Mouse (Mus musculus) midbrain, postnatal 0 days (tissue): ENCODE data around the gene Slc35a2. TPM values are rescaled to one million over a fixed set of nuclear protein-coding genes. Genes with fewer than 3 reads are reported as not detected.

Experiments used
- ATAC-seq: fragments of 200-750 bp; cut with Nextera tagmentation; 2 replicates; pipeline ENCODE4 v1.8.0; 2017; ENCODE audit warnings: moderate number of reproducible peaks, mild to moderate bottlenecking, moderate TSS enrichment, moderate library complexity; ENCODE audit not compliant: low FRiP score
- DNase-seq: peaks from one replicate; pipeline ENCODE4 v3.0.0-alpha.2; 2015; ENCODE audit warnings: low spot score
- H3K27ac ChIP-seq: fragments of 300-500 bp; sonication (generic); 2 replicates; pipeline ENCODE4 v1.5.1; 2014; ENCODE audit warnings: low read depth, mild to moderate bottlenecking, low read length, mixed read lengths
- H3K27me3 ChIP-seq: fragments of 300-500 bp; sonication (generic); 2 replicates; pipeline ENCODE4 v1.6.1; 2014; ENCODE audit warnings: low read length, control low read depth, mixed read lengths; ENCODE audit not compliant: insufficient read depth
- H3K36me3 ChIP-seq: fragments of 300-500 bp; sonication (generic); 2 replicates; pipeline ENCODE4 v1.6.1; 2014; ENCODE audit warnings: low read length, control low read depth, mixed read lengths; ENCODE audit not compliant: insufficient read depth
- H3K4me1 ChIP-seq: fragments of 300-500 bp; sonication (generic); 2 replicates; pipeline ENCODE4 v1.6.1; 2014; ENCODE audit warnings: mild to moderate bottlenecking, control low read depth, antibody characterized with exemption, low read length, mixed read lengths; ENCODE audit not compliant: insufficient read depth
- H3K4me2 ChIP-seq: fragments of 300-500 bp; sonication (generic); 2 replicates; pipeline ENCODE4 v1.6.1; 2014; ENCODE audit warnings: low read depth, mild to moderate bottlenecking, low read length, mixed read lengths; ENCODE audit not compliant: poor library complexity, severe bottlenecking
- H3K4me3 ChIP-seq: fragments of 300-500 bp; sonication (generic); 2 replicates; pipeline ENCODE4 v1.5.1; 2014; ENCODE audit warnings: low read depth, mild to moderate bottlenecking, low read length, moderate library complexity
- H3K9ac ChIP-seq: fragments of 300-500 bp; sonication (generic); replicated peaks from 2 replicates; pipeline ENCODE4 v1.6.1; 2014; ENCODE audit warnings: mild to moderate bottlenecking, low read length, moderate library complexity, mixed read lengths; ENCODE audit not compliant: poor library complexity, severe bottlenecking
- H3K9me3 ChIP-seq: fragments of 300-500 bp; sonication (generic); 2 replicates; pipeline ENCODE4 v1.6.1; 2016; ENCODE audit warnings: low read length, control low read depth
- CTCF ChIP-seq: IDR thresholded peaks from 2 replicates; pipeline ENCODE4 v1.5.1; 2016; ENCODE audit warnings: antibody characterized with exemption, mild to moderate bottlenecking
- WGBS: fragments of 180-500 bp; shearing (Covaris S2); extraction: QIAGEN DNeasy Blood & Tissue Kit; methylation state at CpG from one replicate; pipeline ENCODE4 v1.1.7; 2014; 5-methylcytosine and 5-hydroxymethylcytosine counted together
- polyA plus RNA-seq: library from polyadenylated mRNA; unstranded; fragments of >200 nt; fragmentation: Nextera tagmentation; extraction: Ambion mirVana; gene quantifications from 2 replicates; pipeline ENCODE4 v1.2.1, GENCODE M21; 2015
- total RNA-seq: library from RNA; depleted of rRNA; stranded (reverse); fragments of >200 nt; gene quantifications from 2 replicates; pipeline ENCODE4 v1.2.3, GENCODE M21; 2014; rRNA removed

Gene Slc35a2
- total and polyA plus RNA-seq, 2 experiments from 2014 or later = 42.9 to 67.0 TPM

DNA sequence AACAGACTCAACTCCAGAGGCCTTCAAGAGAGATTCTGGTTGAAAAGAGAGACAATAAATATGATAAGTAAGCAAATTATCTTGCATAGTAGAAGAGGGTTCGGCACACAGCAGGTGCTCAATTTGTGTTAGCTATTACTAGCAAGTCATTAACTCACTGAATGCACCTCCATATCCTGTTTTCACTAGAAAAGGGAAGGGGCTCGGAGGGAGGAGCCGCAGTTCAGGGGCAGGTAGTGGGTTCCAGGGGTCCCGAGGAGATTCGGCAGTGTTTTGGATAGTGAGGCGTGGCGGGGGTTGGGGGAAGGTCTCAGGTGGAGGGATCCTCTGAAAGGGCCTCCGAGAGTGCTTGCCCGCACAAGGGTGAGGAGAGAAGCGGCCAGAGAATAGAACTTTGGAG lies 43.3 kb downstream of the Slc35a2 start:
- DNase-seq (no peak), ATAC-seq (no peak)
- no peak overlapping the region for H3K27ac ChIP-seq
- H3K36me3 ChIP-seq = peaks cover 7% of the 10 kb centered on the region
- 36% methylated on average over 10 of the region's 10 CpGs for WGBS
- no peaks in the 10 kb centered on the region; the same call in 1 of the 2 replicates for H3K9me3 ChIP-seq
- H3K4me1 ChIP-seq = no peaks in the 10 kb centered on the region
- H3K9ac ChIP-seq = no peak overlapping the region
- H3K4me2 ChIP-seq = no peak overlapping the region
- no peak overlapping the region for H3K4me3 ChIP-seq
- TF ChIP-seq CTCF = no peak
- H3K27me3 ChIP-seq = no peaks in the 10 kb centered on the region

DNA sequence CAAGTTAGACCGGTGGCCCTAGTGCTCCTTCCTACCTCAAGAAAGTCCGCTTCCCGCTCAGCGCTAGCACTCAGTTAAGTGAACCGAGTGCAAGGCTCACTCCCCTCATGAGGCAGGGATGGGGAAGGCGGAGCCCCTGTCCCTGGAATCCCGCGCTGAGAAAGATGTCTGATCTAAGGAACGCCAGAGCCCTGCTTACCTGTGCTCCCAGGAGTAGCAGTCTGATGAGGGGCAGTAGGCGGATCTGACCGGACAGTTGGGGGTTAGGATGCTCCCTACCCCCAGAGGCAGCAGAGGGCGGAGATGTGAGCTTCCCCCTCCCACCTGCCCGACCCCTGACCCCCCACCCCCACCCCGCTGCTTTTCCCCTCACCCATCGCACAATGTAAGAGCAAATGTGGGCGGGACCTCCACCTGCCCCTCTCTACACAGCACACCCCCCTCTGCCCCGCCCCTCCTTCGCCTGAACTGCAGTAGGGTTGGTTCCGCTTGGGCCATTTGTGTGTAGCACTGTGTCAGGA lies 44.5 kb downstream of the Slc35a2 start, which contains the start of gene Eras:
Gene Eras (minus strand): TSS at position 338 of the 521 bp plus-strand sequence.
- H3K9ac ChIP-seq = no peak within 1 kb of the TSS
- TF ChIP-seq CTCF = no peak
- DNase-seq (no peak), ATAC-seq (no peak)
- no peak within 1 kb of the TSS for H3K4me2 ChIP-seq
- no peaks in the 10 kb centered on the region for H3K4me1 ChIP-seq
- H3K36me3 ChIP-seq = peaks cover 8% of the 10 kb centered on the region
- no peaks in the 10 kb centered on the region; the same call in 1 of the 2 replicates for H3K9me3 ChIP-seq
- H3K27ac ChIP-seq = no peak within 1 kb of the TSS
- H3K4me3 ChIP-seq = no peak within 1 kb of the TSS
- no peaks in the 10 kb centered on the region for H3K27me3 ChIP-seq
- 25% methylated on average over 16 of the region's 19 CpGs for WGBS

DNA sequence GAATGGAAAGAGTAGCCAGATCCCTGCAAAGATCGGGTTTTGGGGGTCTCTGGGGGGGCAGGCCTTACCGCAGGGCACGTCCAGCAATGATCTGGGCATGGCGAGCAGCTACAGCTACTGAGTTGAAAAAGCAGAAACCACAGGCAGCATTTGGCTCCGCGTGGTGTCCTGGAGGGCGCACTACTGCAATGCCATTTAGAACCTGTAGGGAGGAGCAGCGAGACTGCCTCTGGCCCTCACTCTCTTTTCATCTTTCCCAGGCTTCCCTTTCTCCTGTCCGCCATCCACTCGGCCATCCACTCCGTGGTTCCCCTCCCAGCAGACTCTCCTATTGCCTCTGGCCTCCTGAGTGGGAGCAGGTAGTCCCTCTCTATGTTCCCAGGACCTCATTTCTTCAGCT lies 53.0 kb downstream of the Slc35a2 start:
- no peak overlapping the region for H3K27ac ChIP-seq
- H3K4me3 ChIP-seq = no peak overlapping the region
- ATAC-seq (no peak), DNase-seq (no peak)
- H3K4me2 ChIP-seq = no peak overlapping the region
- TF ChIP-seq CTCF = peak; percentile 36
- no peaks in the 10 kb centered on the region for H3K4me1 ChIP-seq
- peaks cover 13% of the 10 kb centered on the region; the same call in 1 of the 2 replicates for H3K36me3 ChIP-seq
- H3K27me3 ChIP-seq = no peaks in the 10 kb centered on the region
- no peaks in the 10 kb centered on the region for H3K9me3 ChIP-seq
- no peak overlapping the region for H3K9ac ChIP-seq
- WGBS = 60% methylated on average over 7 of the region's 11 CpGs

DNA sequence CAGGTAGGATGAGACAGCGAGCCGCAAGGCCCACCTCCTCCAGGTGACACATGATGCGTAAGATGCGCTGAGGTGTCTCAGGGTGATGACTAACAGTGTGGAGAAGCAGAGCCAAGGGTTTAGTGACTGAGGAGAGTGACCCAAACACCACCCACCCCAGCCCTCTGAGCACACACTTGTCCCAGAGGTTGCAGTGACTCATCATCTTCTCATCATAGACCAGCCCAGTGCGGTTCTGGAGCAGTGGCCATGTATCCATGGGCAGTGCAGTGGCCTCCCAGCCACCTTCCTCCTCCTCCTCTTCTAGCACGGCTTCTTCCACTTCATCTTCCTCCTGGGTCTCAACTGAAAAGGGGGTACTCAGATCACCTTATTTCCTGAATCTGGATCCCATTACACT lies 53.8 kb downstream of the Slc35a2 start:
- Histone ChIP-seq H3K4me2 (no peak overlapping the region), H3K4me1 (no peaks in the 10 kb centered on the region), H3K9ac (no peak overlapping the region), H3K4me3 (no peak overlapping the region), H3K9me3 (no peaks in the 10 kb centered on the region), H3K36me3 (peaks cover 11% of the 10 kb centered on the region; the same call in 1 of the 2 replicates), H3K27ac (no peak overlapping the region), H3K27me3 (no peaks in the 10 kb centered on the region)
- DNase-seq (no peak), ATAC-seq (no peak)
- 97% methylated on average over 6 of the region's 6 CpGs for WGBS
- TF ChIP-seq CTCF = no peak

Other genes with a start within 250 kb of the Slc35a2 start
- 431 and 492 TPM in 2 replicates for gene Syp, start 245.6 kb upstream of the Slc35a2 start, total RNA-seq
- 329 and 360 TPM in 2 replicates for gene Syp, start 245.6 kb upstream of the Slc35a2 start, polyA plus RNA-seq
- 0.99 and 1.6 TPM in 2 replicates for gene Prickle3, start 226.8 kb upstream of the Slc35a2 start, total RNA-seq
- 1.1 and 1.3 TPM in 2 replicates for gene Prickle3, start 226.8 kb upstream of the Slc35a2 start, polyA plus RNA-seq
- 9.1 and 16.4 TPM in 2 replicates for gene Plp2, start 212.6 kb upstream of the Slc35a2 start, total RNA-seq
- gene Plp2, start 212.6 kb upstream of the Slc35a2 start, polyA plus RNA-seq = 18.9 and 20.0 TPM in 2 replicates
- gene Magix, start 202.8 kb upstream of the Slc35a2 start, total RNA-seq = not detected in 2 replicates
- gene Magix, start 202.8 kb upstream of the Slc35a2 start, polyA plus RNA-seq = 0.07 and 0.13 TPM in 2 replicates
- 11.9 and 25.1 TPM in 2 replicates for gene Gpkow, start 186.9 kb upstream of the Slc35a2 start, total RNA-seq
- 41.6 and 42.3 TPM in 2 replicates for gene Gpkow, start 186.9 kb upstream of the Slc35a2 start, polyA plus RNA-seq
- 34.6 and 42.0 TPM in 2 replicates for gene Wdr45, start 169.7 kb upstream of the Slc35a2 start, total RNA-seq
- gene Wdr45, start 169.7 kb upstream of the Slc35a2 start, polyA plus RNA-seq = 27.2 and 30.5 TPM in 2 replicates
- gene Gm45208, start 161.8 kb upstream of the Slc35a2 start, total RNA-seq = 0.71 TPM in 1 of 2 replicates, not detected in the other
- gene Gm45208, start 161.8 kb upstream of the Slc35a2 start, polyA plus RNA-seq = not detected in 2 replicates
- gene Praf2, start 155.6 kb upstream of the Slc35a2 start, total RNA-seq = 110 and 134 TPM in 2 replicates
- gene Praf2, start 155.6 kb upstream of the Slc35a2 start, polyA plus RNA-seq = 136 and 146 TPM in 2 replicates
- gene Ccdc120, start 133.1 kb upstream of the Slc35a2 start, total RNA-seq = 272 and 352 TPM in 2 replicates
- 64.9 and 71.6 TPM in 2 replicates for gene Ccdc120, start 133.1 kb upstream of the Slc35a2 start, polyA plus RNA-seq
- gene Tfe3, start 121.5 kb upstream of the Slc35a2 start, total RNA-seq = 21.0 and 22.3 TPM in 2 replicates
- 20.0 and 21.0 TPM in 2 replicates for gene Tfe3, start 121.5 kb upstream of the Slc35a2 start, polyA plus RNA-seq
- gene Gripap1, start 94.3 kb upstream of the Slc35a2 start, total RNA-seq = 27.2 and 36.3 TPM in 2 replicates
- 63.9 and 68.4 TPM in 2 replicates for gene Gripap1, start 94.3 kb upstream of the Slc35a2 start, polyA plus RNA-seq
- 3.1 and 5.2 TPM in 2 replicates for gene Kcnd1, start 61.7 kb upstream of the Slc35a2 start, total RNA-seq
- gene Kcnd1, start 61.7 kb upstream of the Slc35a2 start, polyA plus RNA-seq = 4.6 and 5.3 TPM in 2 replicates
- gene Otud5, start 42.7 kb upstream of the Slc35a2 start, total RNA-seq = 61.2 and 68.3 TPM in 2 replicates
- 37.0 and 39.6 TPM in 2 replicates for gene Otud5, start 42.7 kb upstream of the Slc35a2 start, polyA plus RNA-seq
- gene Pim2, start 5.8 kb upstream of the Slc35a2 start, total RNA-seq = 12.7 and 17.4 TPM in 2 replicates
- gene Pim2, start 5.8 kb upstream of the Slc35a2 start, polyA plus RNA-seq = 20.4 and 20.9 TPM in 2 replicates
- 136 and 143 TPM in 2 replicates for gene Pqbp1, start 15.2 kb downstream of the Slc35a2 start, total RNA-seq
- 232 and 234 TPM in 2 replicates for gene Pqbp1, start 15.2 kb downstream of the Slc35a2 start, polyA plus RNA-seq
- 42.6 and 43.4 TPM in 2 replicates for gene Timm17b, start 15.3 kb downstream of the Slc35a2 start, total RNA-seq
- gene Timm17b, start 15.3 kb downstream of the Slc35a2 start, polyA plus RNA-seq = 141 and 145 TPM in 2 replicates
- gene Gm10491, start 23.8 kb downstream of the Slc35a2 start, total RNA-seq = not detected in 2 replicates
- gene Gm10491, start 23.8 kb downstream of the Slc35a2 start, polyA plus RNA-seq = not detected in 2 replicates
- gene Gm10490, start 25.5 kb downstream of the Slc35a2 start, total RNA-seq = not detected in 2 replicates
- gene Gm10490, start 25.5 kb downstream of the Slc35a2 start, polyA plus RNA-seq = not detected in 2 replicates
- 111 and 161 TPM in 2 replicates for gene Pcsk1n, start 35.8 kb downstream of the Slc35a2 start, total RNA-seq
- gene Pcsk1n, start 35.8 kb downstream of the Slc35a2 start, polyA plus RNA-seq = 534 and 561 TPM in 2 replicates
- gene Eras, start 44.6 kb downstream of the Slc35a2 start, total RNA-seq = not detected in 2 replicates
- not detected in 2 replicates for gene Eras, start 44.6 kb downstream of the Slc35a2 start, polyA plus RNA-seq
- 103 and 111 TPM in 2 replicates for gene Hdac6, start 63.9 kb downstream of the Slc35a2 start, total RNA-seq
- gene Hdac6, start 63.9 kb downstream of the Slc35a2 start, polyA plus RNA-seq = 65.5 and 68.3 TPM in 2 replicates
- not detected in 2 replicates for gene Gata1, start 94.0 kb downstream of the Slc35a2 start, total RNA-seq
- not detected in 2 replicates for gene Gata1, start 94.0 kb downstream of the Slc35a2 start, polyA plus RNA-seq
- 2.4 TPM in 1 of 2 replicates, not detected in the other for gene Glod5, start 134.5 kb downstream of the Slc35a2 start, total RNA-seq
- 0.81 and 1.1 TPM in 2 replicates for gene Glod5, start 134.5 kb downstream of the Slc35a2 start, polyA plus RNA-seq
- 32.0 and 45.0 TPM in 2 replicates for gene Suv39h1, start 190.7 kb downstream of the Slc35a2 start, total RNA-seq
- gene Suv39h1, start 190.7 kb downstream of the Slc35a2 start, polyA plus RNA-seq = 34.8 and 35.4 TPM in 2 replicates
- gene Was, start 206.5 kb downstream of the Slc35a2 start, total RNA-seq = 0.52 and 0.60 TPM in 2 replicates
- 0.15 and 0.30 TPM in 2 replicates for gene Was, start 206.5 kb downstream of the Slc35a2 start, polyA plus RNA-seq
- gene Wdr13, start 248.9 kb downstream of the Slc35a2 start, total RNA-seq = 324 and 337 TPM in 2 replicates
- gene Wdr13, start 248.9 kb downstream of the Slc35a2 start, polyA plus RNA-seq = 59.9 and 60.4 TPM in 2 replicates